Mouse (Mus musculus): ENCODE measurements around the gene Got2.

Gene Got2

DNA sequence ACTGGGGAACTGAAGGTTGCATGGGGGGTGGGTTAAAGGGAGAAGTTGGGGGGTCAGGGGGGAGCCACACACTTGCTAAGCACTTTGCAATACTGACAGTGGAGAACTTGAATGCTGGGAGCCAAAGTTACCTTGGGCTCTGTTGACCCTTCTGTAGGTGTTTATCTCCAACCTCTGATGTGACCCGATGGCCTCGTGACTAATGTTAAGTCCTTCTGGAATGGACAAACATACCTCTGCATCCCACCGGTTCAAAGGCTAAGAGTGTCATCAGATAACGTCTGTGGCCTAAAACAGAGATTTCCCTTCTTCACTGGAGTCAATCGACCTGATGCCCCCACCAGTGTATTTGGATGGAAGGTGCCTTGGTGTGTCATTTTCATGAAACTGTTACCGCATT, 67.1 kb downstream of the Got2 start:
- DNase-seq (ENCODE audit: low read depth, low spot score), result no peak

DNA sequence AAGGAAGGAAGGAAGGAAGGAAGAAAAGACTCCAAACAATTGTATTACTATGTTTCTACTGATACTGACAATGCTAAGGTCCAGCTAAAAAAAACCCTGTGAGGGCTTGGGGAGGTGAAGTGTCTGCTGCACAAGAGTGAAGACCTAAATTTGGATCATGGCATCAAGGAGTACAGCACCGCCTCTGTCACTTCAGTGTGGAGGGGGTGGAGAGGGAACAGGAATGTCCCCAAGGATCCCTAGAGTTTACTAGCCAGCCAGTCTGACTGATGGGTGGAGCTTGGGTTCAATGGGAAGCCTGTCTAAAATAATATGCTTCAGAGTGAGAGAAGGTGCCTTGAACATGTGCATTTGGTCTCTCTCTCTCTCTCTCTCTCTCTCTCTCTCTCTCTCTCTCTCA, 70.1 kb downstream of the Got2 start:
- no peak for DNase-seq (ENCODE audit: low read depth, low spot score)

DNA sequence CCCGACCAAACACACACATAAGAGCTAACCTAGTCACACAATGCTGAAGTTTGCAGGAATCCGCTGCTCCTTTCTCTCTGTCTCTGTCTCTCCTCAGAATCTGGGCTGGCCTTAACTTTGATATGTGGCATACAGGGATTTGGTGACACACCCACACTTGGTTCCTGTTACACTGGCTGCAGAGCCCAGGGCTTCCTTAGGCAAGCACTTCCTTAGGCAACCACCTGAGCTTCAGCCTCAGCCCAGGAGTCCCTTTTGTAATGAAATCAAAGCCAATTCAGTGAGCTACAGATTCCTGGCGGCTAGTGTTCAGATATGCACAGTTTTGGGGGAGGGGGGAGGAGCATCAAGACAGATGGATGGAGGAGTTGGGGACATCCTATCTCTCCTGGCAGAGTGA, 70.8 kb downstream of the Got2 start:
- DNase-seq (ENCODE audit: low read depth, low spot score), result no peak

DNA sequence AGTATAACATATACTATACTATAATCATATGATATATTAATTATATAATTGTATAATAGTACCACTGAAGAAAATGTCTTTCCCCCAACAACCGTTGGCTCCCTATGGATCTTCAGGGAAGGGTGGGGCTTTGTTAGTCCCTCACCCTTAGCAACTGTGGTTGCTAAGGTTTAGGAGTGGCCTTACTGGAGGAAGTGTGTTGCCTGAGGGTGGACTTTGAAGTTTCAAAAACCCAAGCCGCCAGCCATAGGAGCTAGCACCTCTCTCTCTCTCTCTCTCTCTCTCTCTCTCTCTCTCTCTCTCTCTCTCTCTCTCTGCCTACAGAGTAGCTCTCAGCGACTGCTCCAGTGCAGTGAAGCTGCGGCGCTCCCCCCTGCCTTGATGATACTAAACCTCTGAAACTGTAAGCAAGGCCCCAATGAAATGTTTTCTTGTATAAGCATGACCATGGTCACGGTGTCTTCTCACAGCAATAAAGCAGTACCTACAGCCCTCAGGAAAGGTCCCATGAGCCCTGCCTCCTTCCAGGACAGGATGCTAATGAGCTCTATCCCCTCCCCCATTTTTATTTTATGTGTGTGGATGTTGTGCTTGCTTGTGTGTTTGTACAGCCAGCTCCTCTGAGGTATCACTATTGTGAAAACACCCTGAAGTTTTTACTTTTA, 72.2 kb downstream of the Got2 start:
- no peak for DNase-seq (ENCODE audit: low read depth, low spot score)

Measured in WW6 (cell line).